Mouse (Mus musculus): ENCODE measurements around the gene Slc26a8. TPM values are rescaled to one million over a fixed set of nuclear protein-coding genes. Genes with fewer than 3 reads are reported as not detected.

The Slc26a8 gene
- under 1 TPM in 1 of 2 experiments, not detected in 1; 0.63 TPM for total RNA-seq (2023)

DNA sequence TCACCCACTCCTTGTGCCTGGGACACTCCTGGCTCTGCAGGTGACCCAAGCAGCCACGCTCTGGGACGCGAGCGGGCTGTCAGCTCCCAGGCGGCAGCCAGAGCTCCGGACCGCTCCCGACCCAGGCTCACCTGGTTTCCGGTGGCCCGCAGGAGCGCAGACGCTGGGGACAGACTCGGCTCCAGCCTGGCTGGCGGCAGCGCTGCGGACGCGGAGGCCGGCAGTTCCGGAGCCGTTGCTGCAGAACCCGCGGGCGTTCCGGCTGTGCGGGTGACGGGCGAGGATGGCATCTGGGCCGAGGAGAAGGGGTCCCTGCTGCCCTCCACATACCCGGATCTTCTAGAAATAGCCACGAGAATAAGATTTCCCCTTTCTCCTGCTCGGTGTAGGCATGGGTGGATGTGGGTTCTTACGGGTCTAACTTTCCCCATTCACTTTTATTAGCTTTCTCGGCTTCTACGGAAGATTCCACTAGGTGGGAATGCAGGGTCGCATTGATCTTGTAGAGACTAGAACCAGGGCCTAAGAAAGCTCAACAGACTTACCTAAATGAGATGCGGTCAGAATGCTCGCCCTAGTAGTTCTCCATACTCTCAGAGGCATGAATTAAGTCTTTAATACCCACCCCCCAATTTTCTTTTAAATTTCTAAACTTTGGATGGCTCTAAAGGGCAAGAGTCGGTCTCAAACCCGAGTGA, at the start of gene Slc26a8:
Gene Slc26a8, minus strand, starts transcription at position 648 of the 698 bp plus-strand sequence.

DNA sequence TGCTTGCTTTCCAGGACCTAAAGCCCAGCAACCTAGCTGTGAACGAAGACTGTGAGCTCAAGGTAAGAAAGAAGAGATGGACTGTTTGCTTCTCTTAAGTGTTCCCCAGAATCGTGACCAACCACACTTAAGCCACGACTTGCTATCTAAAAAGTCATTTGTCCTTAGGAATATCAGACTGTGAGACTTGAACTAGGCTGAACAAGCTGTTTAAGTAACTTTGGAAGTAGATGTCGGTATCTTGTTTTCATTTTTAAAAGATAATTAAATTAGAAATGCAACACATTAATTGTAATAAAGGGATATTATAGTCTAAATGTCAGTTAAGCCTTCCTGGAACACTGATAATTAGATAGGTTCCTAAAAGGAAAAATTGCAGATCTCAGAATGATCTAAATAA, 35.8 kb upstream of the Slc26a8 start, which contains the start of gene AC170998.1:
Gene AC170998.1, plus strand, starts transcription at position 301 of the 400 bp plus-strand sequence.

DNA sequence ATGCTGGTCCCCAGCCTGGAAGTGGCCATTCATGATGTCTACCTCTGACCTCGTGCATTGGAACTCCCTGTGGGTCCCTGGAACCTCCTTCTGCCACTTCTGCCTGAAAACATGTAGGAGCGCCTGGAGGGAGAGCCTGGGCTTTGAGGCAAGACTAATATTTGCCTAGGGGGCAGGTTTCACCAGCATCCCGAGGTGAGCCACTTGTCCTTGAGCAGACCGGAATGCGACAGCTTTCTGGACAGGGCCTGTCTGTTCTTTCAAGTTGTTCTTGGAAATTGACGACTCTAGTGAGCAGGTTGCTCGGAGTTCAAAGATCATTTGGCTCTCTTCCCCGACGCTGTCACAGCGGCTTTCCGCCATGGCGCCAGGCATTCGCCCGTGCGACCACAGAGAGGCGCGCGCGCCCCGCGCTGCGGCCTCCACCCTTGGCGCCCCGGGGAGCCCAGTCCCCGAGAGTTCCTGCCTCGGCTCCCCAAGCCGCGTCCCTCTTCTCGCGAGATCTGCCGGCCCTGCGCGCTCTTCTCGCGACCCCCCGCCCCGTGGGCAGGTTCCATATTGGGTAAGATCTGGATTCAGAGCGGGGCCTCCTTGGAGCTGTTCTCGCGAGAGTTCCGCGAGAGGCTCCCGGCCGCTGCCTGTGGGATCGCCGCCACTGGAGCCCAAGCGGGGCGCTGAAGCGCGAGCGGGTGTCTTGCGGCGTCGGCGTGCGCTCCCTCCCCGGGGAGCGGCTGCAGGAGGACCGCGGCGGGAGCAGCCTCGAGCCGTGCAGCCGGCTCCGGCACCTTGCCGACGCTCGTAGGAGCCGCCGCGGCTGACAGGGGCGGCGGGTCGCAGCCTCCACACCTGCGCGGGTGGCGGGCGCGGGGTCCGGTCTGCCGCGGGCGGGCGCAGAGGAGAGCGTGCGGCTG, 998 bp upstream of the Slc26a8 start, which contains the start of gene Mapk14:
Gene Mapk14, plus strand, starts transcription at position 554 of the 911 bp plus-strand sequence.

DNA sequence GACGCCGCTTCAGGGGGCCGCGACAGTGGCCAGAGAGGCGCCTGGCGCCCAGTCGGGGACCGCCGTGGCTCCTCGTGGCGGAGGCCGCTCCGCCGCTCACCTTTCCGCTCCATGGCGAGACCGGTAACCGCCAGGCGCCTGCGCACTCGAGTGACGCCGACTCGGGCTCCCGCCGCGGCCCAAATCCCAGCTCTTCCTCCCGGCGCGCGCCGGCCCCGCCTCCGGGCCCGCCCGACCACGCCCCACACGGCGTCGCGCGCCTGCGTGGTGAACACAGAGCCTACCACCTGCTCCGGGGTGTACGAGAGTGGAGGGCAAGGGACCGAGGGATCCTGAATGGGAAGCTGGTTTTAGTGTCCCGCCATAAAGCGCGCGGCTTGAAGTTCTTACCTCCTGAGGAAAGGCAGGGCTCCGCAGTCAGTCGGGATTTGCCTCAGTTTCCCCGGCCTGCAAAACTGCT, 67.7 kb downstream of the Slc26a8 start, which contains the start of gene Srpk1:
Gene Srpk1, minus strand, starts transcription at position 410 of the 460 bp plus-strand sequence.

Other genes starting within 250 kb of the Slc26a8 start
- gene Fkbp5, start 172.7 kb downstream of the Slc26a8 start, total RNA-seq (2023) = 10 to 100 TPM; 23.0 to 29.0 TPM
- not detected for gene Armc12, start 159.4 kb downstream of the Slc26a8 start, total RNA-seq (2023)
- not detected for gene Clpsl2, start 140.8 kb downstream of the Slc26a8 start, total RNA-seq (2023)
- gene Clps, start 129.5 kb downstream of the Slc26a8 start, total RNA-seq (2023) = 1 to 10 TPM in 1 of 2 experiments, not detected in 1; 3.6 TPM
- not detected for gene Lhfpl5, start 114.6 kb downstream of the Slc26a8 start, total RNA-seq (2023)
- gene Srpk1, start 67.5 kb downstream of the Slc26a8 start, total RNA-seq (2023) = 10 to 100 TPM; 53.0 to 54.9 TPM
- gene Mapk14, start 1.1 kb upstream of the Slc26a8 start, total RNA-seq (2023) = 100 to 1,000 TPM; 282 to 297 TPM
- 10 to 100 TPM; 22.7 to 23.6 TPM for gene AC170998.1, start 35.9 kb upstream of the Slc26a8 start, total RNA-seq (2023)
- gene Mapk13, start 79.1 kb upstream of the Slc26a8 start, total RNA-seq (2023) = 1 to 10 TPM; 4.6 to 5.9 TPM
- 10 to 100 TPM; 42.3 to 46.6 TPM for gene Brpf3, start 110.9 kb upstream of the Slc26a8 start, total RNA-seq (2023)
- gene Pnpla1, start 168.2 kb upstream of the Slc26a8 start, total RNA-seq (2023) = not detected
- gene 4930539E08Rik, start 225.1 kb upstream of the Slc26a8 start, total RNA-seq (2023) = under 1 TPM in 1 of 2 experiments, not detected in 1; 0.13 TPM

All from monocyte, adult 59 days (primary cell).